Mouse (Mus musculus): ENCODE results near the gene Btbd35f29. TPM values are rescaled to one million over a fixed set of nuclear protein-coding genes. Genes with fewer than 3 reads are reported as not detected.
"Not testable (repeated sequence)": the region's sequence is repeated elsewhere in the genome, so short reads cannot be mapped to it uniquely, and the experiment has no call there.

Gene Btbd35f29
- not detected for total RNA-seq (2021)

DNA sequence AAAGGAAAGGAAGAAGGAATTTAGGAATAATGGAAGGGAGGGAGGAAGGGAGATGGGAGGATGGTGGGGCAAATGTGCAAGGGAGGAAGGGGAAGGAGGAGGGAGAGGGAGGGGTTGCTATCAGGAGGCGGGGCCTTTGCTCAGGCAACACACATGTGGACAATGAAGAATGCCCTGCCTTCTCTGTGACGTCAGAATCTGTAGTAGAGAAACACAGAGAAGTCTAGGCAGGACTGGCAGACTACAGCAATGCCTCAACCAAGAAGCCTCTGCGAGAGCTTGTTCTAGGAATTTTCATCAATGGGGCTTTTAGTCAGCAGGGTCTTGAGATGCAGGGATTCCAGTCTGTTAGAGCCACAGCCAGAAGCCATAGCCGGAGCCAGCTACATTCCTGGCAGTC, at the start of gene Btbd35f29:
Gene Btbd35f29, plus strand, starts transcription at position 301 of the 400 bp plus-strand sequence.
- DNase-seq (ENCODE audit: low spot score); intact Hi-C loops (cut with DNase I): not testable (repeated sequence)

DNA sequence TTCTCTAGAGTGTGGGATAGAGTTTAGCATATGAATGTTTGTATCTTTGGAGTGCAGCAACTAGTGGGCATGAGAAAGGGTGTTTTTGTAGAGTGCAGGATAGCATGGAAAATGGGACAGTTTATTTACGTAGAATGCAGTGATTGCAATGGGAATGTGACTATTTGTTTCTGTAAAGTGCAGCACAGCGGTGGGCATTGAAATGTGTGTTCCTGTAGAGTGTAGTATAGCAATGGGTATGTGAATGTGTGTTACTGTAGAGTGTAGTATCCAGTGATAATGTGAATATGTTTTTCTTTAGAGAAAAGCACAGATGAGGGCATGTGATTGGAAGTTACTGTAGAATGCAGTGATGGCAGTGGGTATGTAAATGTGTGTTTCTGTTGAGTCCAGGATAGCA, 23.9 kb downstream of the Btbd35f29 start:
- intact Hi-C loops (cut with DNase I); DNase-seq (ENCODE audit: low spot score): not testable (repeated sequence)

DNA sequence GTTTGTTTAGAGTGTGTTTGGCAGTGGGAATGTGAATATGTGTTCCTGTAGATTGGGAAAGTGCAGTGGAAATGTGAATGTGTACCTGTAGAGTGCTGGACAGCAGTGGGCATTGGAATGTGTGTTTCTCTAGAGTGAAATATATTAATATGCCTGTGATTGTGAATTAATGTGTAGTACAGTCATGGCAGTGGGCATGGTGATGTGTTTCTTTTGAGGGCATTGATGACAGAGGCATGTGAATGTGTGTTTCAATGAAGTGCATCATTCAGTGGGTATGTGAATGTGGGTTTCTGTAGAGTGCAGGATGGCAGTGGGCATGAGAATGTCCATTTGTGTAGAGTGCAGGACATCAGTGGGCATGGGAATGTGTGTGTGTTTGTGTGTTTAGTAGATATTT, 27.7 kb downstream of the Btbd35f29 start:
- intact Hi-C loops (cut with DNase I); DNase-seq (ENCODE audit: low spot score): not testable (repeated sequence)

DNA sequence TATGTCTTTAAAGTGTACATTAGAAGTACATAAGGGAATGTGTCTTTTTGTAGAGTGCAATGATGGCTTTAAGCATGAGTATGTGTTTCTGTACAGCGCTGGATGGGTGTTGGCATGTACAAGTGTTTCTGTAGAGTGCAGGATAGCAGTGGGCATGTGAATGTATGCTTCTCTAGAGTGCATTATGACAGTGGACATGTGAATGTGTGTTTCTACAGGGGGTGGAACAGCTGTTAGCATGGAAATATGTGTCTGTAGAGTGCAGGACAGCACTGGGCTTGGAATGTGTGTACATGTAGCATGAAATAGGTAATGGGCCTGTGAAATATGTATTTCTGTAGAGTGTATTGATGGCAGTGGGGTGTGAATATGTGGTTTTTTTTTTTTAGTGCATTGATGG, 28.4 kb downstream of the Btbd35f29 start:
- intact Hi-C loops (cut with DNase I); DNase-seq (ENCODE audit: low spot score): not testable (repeated sequence)

DNA sequence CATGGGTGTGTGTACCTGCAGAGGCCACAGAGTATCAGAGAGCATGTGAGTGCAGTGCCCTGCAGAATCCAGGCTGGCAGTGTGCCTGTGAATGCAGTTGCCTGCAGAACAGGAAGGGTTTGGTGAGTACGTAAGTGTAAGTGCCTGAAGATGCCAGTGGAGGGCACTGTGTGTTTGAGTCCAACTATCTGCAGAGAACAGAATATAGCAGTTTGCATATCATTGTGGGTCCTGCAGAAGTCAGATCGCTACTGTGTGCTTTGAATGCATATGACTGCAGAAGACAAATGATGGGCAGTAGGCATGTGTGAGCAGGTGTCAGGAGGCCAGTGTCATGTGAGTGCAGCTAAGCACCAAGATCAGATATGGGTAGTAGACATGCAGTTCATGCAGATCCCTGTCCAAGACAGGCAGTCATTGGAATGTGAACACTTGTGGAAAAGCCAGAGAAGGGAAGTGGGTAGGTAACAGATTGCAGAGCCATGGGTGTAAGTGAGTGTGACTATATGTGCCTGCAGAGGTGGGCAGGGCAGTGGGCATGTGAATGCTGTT, 41.1 kb downstream of the Btbd35f29 start:
- DNase-seq (ENCODE audit: low spot score); intact Hi-C loops (cut with DNase I): not testable (repeated sequence)

DNA sequence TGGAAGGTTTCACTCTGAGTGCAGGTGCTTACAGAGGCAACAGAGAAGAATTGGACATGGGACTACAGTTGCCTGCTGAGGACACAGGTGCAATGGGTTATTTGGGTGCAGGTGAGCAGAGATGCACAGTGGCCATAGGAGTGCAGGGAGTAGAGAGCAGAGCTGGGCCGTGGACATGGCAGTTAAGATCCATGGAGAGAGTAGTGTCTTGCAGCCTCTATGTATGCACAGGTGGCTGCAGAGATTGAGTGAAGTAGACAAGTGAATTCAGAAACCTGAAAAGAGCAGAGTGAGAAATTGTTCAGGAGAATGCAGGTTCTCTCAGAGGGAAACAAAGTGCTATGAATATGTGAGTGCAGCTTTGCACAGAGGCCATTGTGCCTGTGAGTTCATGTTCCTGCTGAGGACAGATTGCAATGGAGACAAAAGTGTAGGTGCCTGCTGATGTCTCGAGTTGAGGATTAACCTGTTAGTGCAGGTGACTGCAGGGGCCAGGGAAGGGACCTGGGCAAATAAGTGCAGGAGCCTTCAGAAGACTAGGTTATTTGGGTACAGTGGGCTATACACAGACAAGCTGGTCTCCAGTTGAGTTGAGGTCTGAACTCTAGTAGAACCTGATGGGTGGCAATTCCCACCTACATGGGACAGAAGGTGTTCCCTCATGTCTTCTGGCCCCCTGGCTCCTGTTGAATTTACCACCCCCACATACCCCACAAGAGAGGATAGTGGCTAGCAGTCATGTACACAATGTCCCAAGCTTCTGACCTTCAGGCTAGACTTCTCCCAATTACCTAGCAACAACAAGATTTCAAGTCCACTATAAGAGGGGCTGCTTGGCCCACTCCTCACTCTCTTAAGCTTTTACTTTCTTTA, 42.2 kb downstream of the Btbd35f29 start:
- intact Hi-C loops (cut with DNase I) = not testable (repeated sequence)
- peak; percentile 36 for DNase-seq (ENCODE audit: low spot score)

DNA sequence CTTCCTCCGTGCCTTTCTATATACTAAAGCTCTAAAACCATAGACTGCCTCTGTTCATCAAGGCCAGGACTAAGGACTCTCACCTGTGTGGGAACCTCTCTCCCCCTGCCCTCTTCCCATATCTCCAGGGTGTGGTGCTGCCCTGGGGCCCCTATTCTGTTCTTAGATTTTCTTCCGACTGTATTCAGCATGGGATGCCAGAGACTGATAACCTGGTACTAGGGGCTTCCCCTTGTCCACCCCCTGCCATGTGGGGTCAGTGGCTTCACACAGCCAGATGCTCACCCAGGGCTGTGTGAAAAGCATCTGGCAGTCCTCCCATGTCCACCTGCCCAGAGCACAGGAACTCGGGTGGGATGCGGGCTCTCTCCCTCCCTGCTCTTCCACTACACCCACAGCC, 43.1 kb downstream of the Btbd35f29 start:
- DNase-seq (ENCODE audit: low spot score) = peak; percentile 67
- intact Hi-C loops (cut with DNase I) = not testable (repeated sequence)

DNA sequence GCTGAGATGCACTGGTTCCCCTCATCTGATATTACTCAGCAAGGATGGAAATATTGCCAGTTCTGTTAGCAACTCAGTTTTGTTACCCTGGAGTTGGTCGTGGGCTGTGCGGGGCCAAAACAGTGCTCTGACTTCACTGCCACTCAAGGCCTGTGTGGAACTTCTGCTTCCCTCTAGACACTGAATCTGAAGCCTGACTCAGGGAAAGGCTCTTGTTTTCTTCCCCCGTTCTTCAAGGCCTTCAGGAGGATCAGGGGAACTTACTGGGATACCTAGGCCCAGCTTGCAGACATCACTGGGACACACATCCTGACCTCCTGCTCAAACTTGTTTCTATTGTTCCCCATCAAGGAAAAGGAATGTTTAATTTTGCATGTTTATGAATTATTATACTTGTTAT, 45.2 kb downstream of the Btbd35f29 start:
- intact Hi-C loops (cut with DNase I); DNase-seq (ENCODE audit: low spot score): not testable (repeated sequence)

DNA sequence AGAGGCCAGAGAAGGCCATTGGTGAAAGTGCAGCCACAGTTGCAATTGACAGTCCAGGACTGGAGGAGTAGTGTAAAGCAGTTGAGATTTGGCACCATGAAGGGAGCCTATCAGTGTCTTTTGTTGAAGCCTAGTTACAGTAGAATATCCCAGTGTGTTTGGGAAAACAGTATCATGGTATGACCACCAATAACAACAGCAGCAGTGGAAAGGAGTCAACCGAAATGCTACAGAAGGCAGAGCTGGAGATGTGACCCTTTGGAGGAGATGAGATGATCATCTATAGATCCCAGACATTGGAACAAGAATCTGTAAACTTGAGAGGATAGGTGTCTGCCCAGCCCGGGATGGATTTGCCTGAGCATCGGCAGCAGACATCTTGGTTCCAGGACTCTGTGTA, 47.7 kb downstream of the Btbd35f29 start:
- intact Hi-C loops (cut with DNase I); DNase-seq (ENCODE audit: low spot score): not testable (repeated sequence)

Other genes starting within 250 kb of the Btbd35f29 start
- not detected for gene Spin2f, start 136.2 kb downstream of the Btbd35f29 start, total RNA-seq (2021)
- not detected for gene Btbd35f26, start 218.8 kb downstream of the Btbd35f29 start, total RNA-seq (2021)

Data from heart, postnatal 25 days (tissue).